Comparison of ENCODE assay signal across 9 mouse cellular contexts in the genomic region with DNA sequence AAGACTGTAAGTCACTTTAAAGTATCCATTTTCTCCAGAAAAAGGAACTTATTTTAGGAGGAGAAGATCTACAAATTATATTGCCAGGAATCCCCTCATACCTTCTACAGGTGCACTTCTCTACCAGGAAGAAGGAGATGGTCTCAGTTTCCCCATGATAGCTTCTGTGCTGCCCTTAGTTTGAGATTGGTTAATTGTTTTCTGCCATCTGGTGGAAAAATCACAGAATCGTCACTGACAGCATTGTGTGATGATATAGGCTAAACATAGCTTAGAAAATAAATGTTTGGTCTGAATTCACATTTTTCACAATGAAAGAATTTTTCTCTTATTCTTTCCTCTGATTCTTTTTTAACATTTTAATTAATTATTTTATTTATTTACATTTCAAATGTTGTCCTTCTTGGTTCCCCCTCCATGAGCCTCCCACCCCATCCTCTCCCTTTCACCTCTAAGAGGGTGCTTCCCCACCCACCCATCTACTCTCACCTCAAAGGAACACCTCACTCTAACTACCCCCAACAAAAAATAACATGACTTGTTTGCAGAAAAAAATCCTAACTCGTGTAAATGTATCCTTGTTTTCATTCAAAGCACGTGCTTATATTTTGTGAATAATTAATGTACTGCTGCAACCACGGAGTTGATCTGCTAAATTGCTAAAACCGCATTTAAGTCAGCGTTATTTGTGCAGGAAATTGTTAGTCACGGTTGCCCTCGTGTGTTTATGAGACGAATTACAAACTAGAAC.
A peak's percentile ranks its signal among the peaks of the same experiment; 100 is the strongest.
DNase-seq lines count a peak whose midpoint lies in the region; ATAC-seq lines count a peak whose summit lies in the region.
"Had no signal": no experiment of that assay in that cellular context is flagged by ENCODE, and none has a peak within 500 bp of the region (broad histone marks: within the 10 kb centered on the region; RNA-seq: fewer than 3 reads in every experiment).

No protein-coding gene starts in this region.

- no peak overlapping the region for H3K4me3 ChIP-seq in heart, embryonic 16.5 days (ENCODE audit: low read length)
- H3K4me3 ChIP-seq in embryonic facial prominence, embryonic 11.5 days (ENCODE audit: low read depth, low read length), result no peak overlapping the region

- no peak for DNase-seq in heart, postnatal 4 days
- peak; percentile 46 for DNase-seq in Muller cell, postnatal 12 days (ENCODE audit: inconsistent ontology term)
- DNase-seq in embryonic facial prominence, embryonic 11.5 days (ENCODE audit: low spot score), result peak; percentile 73
- peak; percentile 37 for DNase-seq in mesoderm, embryonic 11.5 days (ENCODE audit: low read depth, low spot score)
- DNase-seq in thymus, postnatal 10 days (ENCODE audit: low spot score in 2 of 2), result no peak
- no peak for DNase-seq in adrenal gland, adult 2 months

- no peaks in the 10 kb centered on the region for H3K36me3 ChIP-seq in heart, embryonic 16.5 days (ENCODE audit: control insufficient read depth, insufficient read depth)
- no peaks in the 10 kb centered on the region for H3K36me3 ChIP-seq in embryonic facial prominence, embryonic 11.5 days (replicated peaks; ENCODE audit: control insufficient read depth, insufficient read depth, low read depth, low read length)

- no peak overlapping the region for H3K27ac ChIP-seq in heart, embryonic 16.5 days (ENCODE audit: low read length)
- no peak overlapping the region for H3K27ac ChIP-seq in embryonic facial prominence, embryonic 11.5 days (replicated peaks; ENCODE audit: low read depth, low read length)
- H3K27ac ChIP-seq: liver, embryonic 14.5 days had no signal

- no peaks in the 10 kb centered on the region for H3K27me3 ChIP-seq in heart, embryonic 16.5 days (ENCODE audit: control insufficient read depth, insufficient read depth, low read length)
- H3K27me3 ChIP-seq in embryonic facial prominence, embryonic 11.5 days (ENCODE audit: control insufficient read depth, insufficient read depth, low read length), result no peaks in the 10 kb centered on the region

- 9% methylated on average over 9 of the region's 9 CpGs for WGBS in heart, embryonic 16.5 days
- WGBS in embryonic facial prominence, embryonic 11.5 days, result 6% methylated on average over 9 of the region's 9 CpGs

- no peak for ATAC-seq in heart, embryonic 16.5 days (replicated peaks; ENCODE audit: extremely low read depth, insufficient read depth, low FRiP score)
- ATAC-seq in embryonic facial prominence, embryonic 11.5 days (replicated peaks; ENCODE audit: insufficient number of reproducible peaks, low FRiP score, low TSS enrichment, low read depth), result no peak
- no peak for ATAC-seq in megakaryocyte progenitor cell, adult 5-6 weeks (replicated peaks; ENCODE audit: poor library complexity)

- no peaks in the 10 kb centered on the region for H3K4me1 ChIP-seq in heart, embryonic 16.5 days (ENCODE audit: control insufficient read depth, insufficient read depth, low read length)
- no peaks in the 10 kb centered on the region for H3K4me1 ChIP-seq in embryonic facial prominence, embryonic 11.5 days (ENCODE audit: control insufficient read depth, insufficient read depth, low read length)

- H3K9me3 ChIP-seq in heart, embryonic 16.5 days (replicated peaks; ENCODE audit: control insufficient read depth, low read length), result peaks cover 4% of the 10 kb centered on the region; the same call in 1 of the 2 replicates
- no peaks in the 10 kb centered on the region for H3K9me3 ChIP-seq in embryonic facial prominence, embryonic 11.5 days (replicated peaks; ENCODE audit: control insufficient read depth, low read length)

- peak overlapping the region; percentile 24 for H3K4me2 ChIP-seq in heart, embryonic 16.5 days (ENCODE audit: low read depth, low read length)
- H3K4me2 ChIP-seq in embryonic facial prominence, embryonic 11.5 days (ENCODE audit: low read depth, low read length), result no peak overlapping the region

- no peak overlapping the region for H3K9ac ChIP-seq in heart, embryonic 16.5 days (ENCODE audit: low read length)
- no peak overlapping the region for H3K9ac ChIP-seq in embryonic facial prominence, embryonic 11.5 days (replicated peaks; ENCODE audit: low read length)
- H3K9ac ChIP-seq: liver, embryonic 14.5 days had no signal

Comparison
In these comparisons a context has a peak if more than half of its experiments do, and no peak if none do; other contexts are left out.
1. DNase-seq: peak in Muller cell, postnatal 12 days (single experiment), embryonic facial prominence, embryonic 11.5 days (single experiment) and mesoderm, embryonic 11.5 days (single experiment); none in heart, postnatal 4 days (single experiment), thymus, postnatal 10 days (0 of 2) and adrenal gland, adult 2 months (single experiment).